Mouse (Mus musculus) MEL (cell line): ENCODE results near the gene Ppfibp1.

ENCODE experiments used
- CTCF ChIP-seq, 3 experiments: IDR thresholded peaks in 2 of 3; conservative IDR thresholded peaks in 1 of 3; 2 replicates each; pipeline ENCODE4 v1.5.1; 2011 to 2012; ENCODE audit warnings: low read length in 3 of 3, low read depth in 2 of 3, mild to moderate bottlenecking in 2 of 3, improper control_type of control experiment in 1 of 3, inconsistent platforms in 1 of 3, mixed read lengths in 1 of 3, moderate library complexity in 1 of 3; ENCODE audit not compliant: control insufficient read depth in 1 of 3, insufficient read depth in 1 of 3, poor library complexity in 1 of 3, severe bottlenecking in 1 of 3
- ELF1 ChIP-seq: IDR thresholded peaks from 2 replicates; pipeline ENCODE4 v1.6.1; 2014; ENCODE audit warnings: low read depth, mild to moderate bottlenecking, inconsistent platforms, low read length, improper control_type of control experiment, moderate library complexity
- EP300 ChIP-seq, 2 experiments: IDR thresholded peaks; 2 replicates each; pipeline ENCODE4 v1.6.1; 2011; ENCODE audit warnings: improper control_type of control experiment in 2 of 2, low read length in 2 of 2, low read depth in 1 of 2, mild to moderate bottlenecking in 1 of 2
- MYB ChIP-seq: IDR thresholded peaks from 2 replicates; pipeline ENCODE4 v1.6.1; 2011; ENCODE audit warnings: mild to moderate bottlenecking, low read depth, low read length, improper control_type of control experiment
- NELFE ChIP-seq: IDR thresholded peaks from 2 replicates; pipeline ENCODE4 v1.6.1; 2011; ENCODE audit warnings: low read depth, low read length, improper control_type of control experiment
- POLR2A ChIP-seq, 2 experiments: IDR thresholded peaks; 2 replicates each; pipeline ENCODE4 v1.6.1; 2011 to 2012; ENCODE audit warnings: low read length in 2 of 2, mild to moderate bottlenecking in 2 of 2, control low read depth in 1 of 2, improper control_type of control experiment in 1 of 2, low read depth in 1 of 2, moderate library complexity in 1 of 2; ENCODE audit not compliant: control insufficient read depth in 1 of 2, insufficient read depth in 1 of 2, poor library complexity in 1 of 2
- POLR2AphosphoS2 ChIP-seq: IDR thresholded peaks from 2 replicates; pipeline ENCODE4 v1.6.1; 2011; ENCODE audit warnings: low read length, improper control_type of control experiment
- TBP ChIP-seq: IDR thresholded peaks from 2 replicates; pipeline ENCODE4 v1.8.0; 2011; ENCODE audit warnings: low read depth, low read length, improper control_type of control experiment
- UBTF ChIP-seq: IDR thresholded peaks from 2 replicates; pipeline ENCODE4 v1.6.1; 2012; ENCODE audit warnings: low read depth, mild to moderate bottlenecking, inconsistent platforms, low read length, improper control_type of control experiment, moderate library complexity, borderline replicate concordance; ENCODE audit not compliant: insufficient read depth
- USF1 ChIP-seq: IDR thresholded peaks from 2 replicates; pipeline ENCODE4 v1.6.1; 2014; ENCODE audit warnings: low read depth, mild to moderate bottlenecking, inconsistent platforms, low read length, improper control_type of control experiment, moderate library complexity

DNA sequence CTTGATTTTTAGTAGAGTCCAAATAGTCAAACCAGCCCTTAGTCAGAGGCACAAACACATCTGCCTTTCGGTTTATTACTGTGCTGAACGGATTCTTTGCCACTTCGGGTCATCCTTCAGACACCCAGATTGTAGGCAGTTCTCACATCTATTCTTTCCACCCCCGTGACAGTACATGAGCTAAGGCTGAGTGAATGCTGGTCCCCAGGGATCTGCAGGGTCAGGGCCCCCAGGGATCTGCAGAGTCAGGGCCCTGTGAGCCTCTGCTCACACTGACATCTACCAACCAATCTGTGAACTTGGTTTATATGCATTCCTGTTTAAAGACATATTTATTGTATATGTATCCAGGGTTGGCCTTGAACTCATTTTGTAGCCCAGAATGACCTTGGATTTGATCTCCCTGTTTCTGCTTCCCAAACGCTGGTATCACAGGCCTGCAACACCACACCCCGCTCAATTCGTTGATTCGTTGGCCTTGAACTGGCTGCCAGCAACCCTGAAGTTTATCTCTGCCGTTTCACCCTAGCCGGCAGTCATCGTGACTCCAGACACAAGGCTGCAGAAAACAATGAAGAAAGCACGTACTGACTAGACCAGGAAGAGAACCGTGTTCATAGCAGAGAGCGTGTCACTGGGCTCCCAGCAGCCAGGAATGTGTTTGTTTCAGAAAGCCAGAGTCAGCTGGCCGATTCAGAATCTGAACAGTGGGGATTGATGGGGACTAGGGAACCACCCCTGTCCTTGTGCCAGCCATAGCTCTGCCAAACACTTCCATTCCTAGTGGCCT lies 42.1 kb upstream of the Ppfibp1 start:
- no peak for TF ChIP-seq UBTF
- no peak for TF ChIP-seq USF1
- no peak for TF ChIP-seq CTCF (IDR thresholded peaks at IDR 0.05 in 2 of 3, conservative IDR thresholded peaks at IDR 0.05 in 1 of 3; ENCODE audit: control insufficient read depth in 1 of 3, insufficient read depth in 1 of 3, low read depth in 2 of 3, low read length in 3 of 3, poor library complexity in 1 of 3, severe bottlenecking in 1 of 3)
- peak; percentile 26; the same call in 1 of the 2 replicates for TF ChIP-seq NELFE
- TF ChIP-seq ELF1 = 0 out of 2 replicates have a peak, but pooled peaks have one; percentile 37
- TF ChIP-seq MYB = peak; percentile 74
- TF ChIP-seq POLR2A (IDR thresholded peaks at IDR 0.05; ENCODE audit: control insufficient read depth in 1 of 2, insufficient read depth in 1 of 2, low read depth in 1 of 2, low read length in 2 of 2, poor library complexity in 1 of 2) = peak in 1 of 2 experiments; percentile 66; a peak in 2 of 4 replicates
- no peak; the same call in 1 of the 2 replicates for TF ChIP-seq POLR2AphosphoS2
- TF ChIP-seq EP300 (IDR thresholded peaks at IDR 0.05; ENCODE audit: low read depth in 1 of 2, low read length in 2 of 2) = peak in 1 of 2 experiments; percentile 83
- peak; percentile 79; the same call in 1 of the 2 replicates for TF ChIP-seq TBP
